Mouse (Mus musculus): ENCODE data around the gene Tacc2.

DNA sequence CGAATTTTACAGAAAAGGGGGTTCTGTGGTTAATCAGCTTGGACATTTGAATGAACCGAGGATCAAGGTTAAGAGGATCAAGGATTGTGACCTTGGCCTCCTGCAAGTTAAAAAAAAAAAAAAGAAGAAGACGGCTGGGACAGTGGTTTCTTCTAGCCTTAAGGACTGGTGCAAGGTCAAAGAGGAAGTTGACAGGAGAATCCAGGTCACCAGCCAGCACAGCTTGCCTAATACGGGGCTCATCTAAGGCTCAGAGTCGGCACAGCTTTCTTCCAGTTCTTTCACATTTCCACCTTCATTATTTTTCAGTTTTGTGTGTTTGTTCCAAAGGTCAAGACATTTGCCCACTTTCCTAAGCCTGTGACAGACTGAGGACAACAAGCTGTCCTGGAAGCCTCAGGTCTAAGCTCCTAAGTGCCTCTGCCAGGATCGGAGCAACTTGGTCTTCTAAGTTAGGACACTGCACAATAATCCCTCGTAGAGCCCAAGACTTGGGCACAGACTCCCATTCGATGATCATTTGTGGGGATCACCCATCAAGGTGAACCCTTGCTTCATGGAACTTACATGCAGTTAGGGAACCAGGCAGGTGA, 13.7 kb downstream of the Tacc2 start:
- TF ChIP-seq CTCF (IDR thresholded peaks at IDR 0.05; ENCODE audit: low read depth): no peak
- no peak for TF ChIP-seq EP300 (optimal IDR thresholded peaks at IDR 0.05)

Measured in stomach, postnatal 0 days (tissue).